Mouse (Mus musculus): ENCODE results near the gene Gm28230. TPM values are rescaled to one million over a fixed set of nuclear protein-coding genes. Genes with fewer than 3 reads are reported as not detected.
A peak's percentile ranks its signal among the peaks of the same experiment; 100 is the strongest.

Gene Gm28230
- total and polyA plus RNA-seq, 3 experiments = not detected

DNA sequence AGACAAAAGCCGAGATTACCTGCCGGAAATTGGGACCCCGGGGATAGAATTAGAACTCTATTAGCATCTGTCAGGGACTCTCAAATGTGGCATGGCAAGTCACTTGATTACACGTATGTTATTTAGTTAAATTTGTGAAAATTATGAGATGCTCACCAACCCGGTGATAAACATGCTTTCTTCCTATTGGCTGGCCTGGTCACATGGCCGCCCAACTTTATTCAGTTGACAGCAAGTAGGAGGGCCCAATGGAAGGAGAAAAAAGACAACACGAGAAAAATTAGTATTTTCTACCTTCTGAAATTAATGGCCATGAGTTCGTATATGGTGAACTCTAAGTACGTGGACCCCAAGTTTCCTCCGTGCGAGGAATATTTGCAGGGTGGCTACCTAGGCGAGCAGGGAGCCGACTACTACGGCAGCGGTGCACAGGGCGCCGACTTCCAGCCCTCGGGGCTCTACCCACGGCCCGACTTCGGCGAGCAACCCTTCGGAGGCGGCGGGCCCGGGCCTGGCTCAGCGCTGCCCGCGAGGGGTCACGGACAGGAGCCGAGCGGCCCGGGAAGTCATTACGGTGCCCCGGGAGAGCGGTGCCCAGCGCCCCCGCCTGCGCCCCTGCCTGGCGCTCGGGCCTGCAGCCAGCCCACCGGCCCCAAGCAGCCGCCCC lies 578 bp downstream of the Gm28230 start:
- H3K4me3 ChIP-seq (ENCODE audit: control insufficient read depth in 1 of 2, insufficient read depth in 1 of 2, low read depth in 2 of 2, low read length in 2 of 2) = no peak overlapping the region
- TF ChIP-seq USF1 (IDR thresholded peaks at IDR 0.05; ENCODE audit: low read depth, low read length) (0 out of 2 replicates have a peak, but pooled peaks have one; percentile 36), ZMIZ1 (IDR thresholded peaks at IDR 0.05; ENCODE audit: low read depth, low read length) (no peak)
- DNase-seq (ENCODE audit: low read depth, low spot score) = no peak

DNA sequence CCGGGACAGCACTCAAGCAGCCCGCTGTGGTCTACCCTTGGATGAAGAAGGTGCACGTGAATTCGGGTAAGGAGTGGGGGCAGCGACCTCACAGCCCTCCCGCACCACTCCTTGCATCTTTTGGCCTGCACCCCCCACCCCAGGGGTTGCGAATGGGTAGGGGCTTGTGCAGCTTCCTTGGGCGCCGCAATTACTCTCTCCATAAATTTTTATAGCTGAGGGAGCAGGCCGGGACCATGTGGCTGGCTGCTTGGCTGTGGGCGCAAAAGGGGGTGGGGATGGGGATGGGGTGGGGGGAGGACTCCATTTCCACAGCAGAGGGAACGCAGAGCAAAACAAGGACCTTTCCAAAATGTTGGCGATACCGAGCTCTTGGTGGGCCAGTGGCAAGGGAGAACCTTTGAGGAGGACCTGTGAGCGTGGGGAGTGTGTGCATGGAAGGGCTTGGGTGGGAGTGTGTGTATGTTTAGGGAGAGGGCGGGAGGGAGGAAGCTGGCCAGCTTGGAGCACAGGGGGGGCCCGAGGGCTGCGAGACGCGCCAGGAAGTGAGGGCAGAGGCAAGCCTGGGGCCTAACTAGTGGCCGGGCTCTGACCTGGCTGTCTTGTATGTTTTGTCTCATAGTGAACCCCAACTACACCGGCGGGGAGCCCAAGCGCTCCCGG lies 1.2 kb downstream of the Gm28230 start:
- Histone ChIP-seq H3K27me3 (ENCODE audit: control insufficient read depth in 1 of 2, insufficient read depth in 2 of 2, low read length in 2 of 2) (peaks cover 0 to 2% of the 10 kb centered on the region in 2 experiments; a peak in 3 of 4 replicates), H3K4me3 (ENCODE audit: control insufficient read depth in 1 of 2, insufficient read depth in 1 of 2, low read depth in 2 of 2, low read length in 2 of 2) (no peak overlapping the region), H3K79me2 (ENCODE audit: control insufficient read depth, insufficient read depth, low read length, poor library complexity) (no peaks in the 10 kb centered on the region), H3K36me3 (ENCODE audit: control insufficient read depth in 1 of 2, insufficient read depth in 2 of 2, low read length in 2 of 2) (no peaks in the 10 kb centered on the region), H3K9me3 (replicated peaks; ENCODE audit: insufficient read depth, low read length) (no peaks in the 10 kb centered on the region), H3K27ac (ENCODE audit: control insufficient read depth, low read depth, low read length) (no peak overlapping the region), H3K4me1 (ENCODE audit: control insufficient read depth in 1 of 2, insufficient read depth in 2 of 2, low read length in 2 of 2) (no peaks in the 10 kb centered on the region), H3K9ac (ENCODE audit: control insufficient read depth, low read depth, low read length, poor library complexity, severe bottlenecking) (no peak overlapping the region)
- TF ChIP-seq RCOR1 (IDR thresholded peaks at IDR 0.05; ENCODE audit: low read depth, low read length) = no peak
- TF ChIP-seq BHLHE40 (IDR thresholded peaks at IDR 0.05; ENCODE audit: borderline replicate concordance, low read depth, low read length) = no peak
- TF ChIP-seq MEF2A (IDR thresholded peaks at IDR 0.05; ENCODE audit: extremely low read depth, insufficient replicate concordance, low read depth, low read length, poor library complexity, severe bottlenecking) = no peak
- no peak for TF ChIP-seq MYC (IDR thresholded peaks at IDR 0.05; ENCODE audit: low read depth, low read length)
- no peak for TF ChIP-seq MAFK (IDR thresholded peaks at IDR 0.05; ENCODE audit: borderline replicate concordance, low read depth, low read length)
- no peak for TF ChIP-seq USF1 (IDR thresholded peaks at IDR 0.05; ENCODE audit: low read depth, low read length)
- TF ChIP-seq MYB (IDR thresholded peaks at IDR 0.05; ENCODE audit: low read depth, low read length) = no peak
- TF ChIP-seq GABPA (IDR thresholded peaks at IDR 0.05; ENCODE audit: low read depth, low read length) = no peak
- no peak for TF ChIP-seq MAX (IDR thresholded peaks at IDR 0.05; ENCODE audit: low read length)
- TF ChIP-seq ZKSCAN1 (IDR thresholded peaks at IDR 0.05; ENCODE audit: low read depth, low read length) = no peak
- TF ChIP-seq E2F4 (IDR thresholded peaks at IDR 0.05; ENCODE audit: borderline replicate concordance, low read depth, low read length) = no peak
- no peak for TF ChIP-seq CHD2 (IDR thresholded peaks at IDR 0.05; ENCODE audit: low read length)
- no peak for TF ChIP-seq NRF1 (IDR thresholded peaks at IDR 0.05; ENCODE audit: insufficient read depth, low read depth, low read length, poor library complexity, severe bottlenecking)
- no peak for TF ChIP-seq EP300 (IDR thresholded peaks at IDR 0.05; ENCODE audit: low read depth in 1 of 2, low read length in 2 of 2)
- no peak for DNase-seq (ENCODE audit: low read depth, low spot score)

More for the DNA sequence above, 578 bp downstream of the Gm28230 start:
- no peaks in the 10 kb centered on the region for H3K9me3 ChIP-seq (replicated peaks; ENCODE audit: insufficient read depth, low read length)
- H3K27ac ChIP-seq (ENCODE audit: control insufficient read depth, low read depth, low read length) = no peak overlapping the region
- H3K4me1 ChIP-seq (ENCODE audit: control insufficient read depth in 1 of 2, insufficient read depth in 2 of 2, low read length in 2 of 2) = no peaks in the 10 kb centered on the region
- no peaks in the 10 kb centered on the region for H3K36me3 ChIP-seq (ENCODE audit: control insufficient read depth in 1 of 2, insufficient read depth in 2 of 2, low read length in 2 of 2)
- H3K9ac ChIP-seq (ENCODE audit: control insufficient read depth, low read depth, low read length, poor library complexity, severe bottlenecking) = no peak overlapping the region
- H3K27me3 ChIP-seq (ENCODE audit: control insufficient read depth in 1 of 2, insufficient read depth in 2 of 2, low read length in 2 of 2) = peaks cover 0 to 2% of the 10 kb centered on the region in 2 experiments; a peak in 3 of 4 replicates
- no peaks in the 10 kb centered on the region for H3K79me2 ChIP-seq (ENCODE audit: control insufficient read depth, insufficient read depth, low read length, poor library complexity)
